Mouse (Mus musculus) small intestine, adult 2 months (tissue): Measurements from ENCODE around the gene Sgpp1.

Experiments
- CTCF ChIP-seq: fragments of 200-500 bp; IDR thresholded peaks from 2 replicates; pipeline ENCODE4 v1.5.1; 2012; ENCODE audit warnings: low read depth, mild to moderate bottlenecking, control low read depth, inconsistent platforms, low read length, moderate library complexity, mixed read lengths; ENCODE audit not compliant: insufficient replicate concordance, insufficient read length; ENCODE audit errors: extremely low read depth
- POLR2A ChIP-seq: fragments of 200-500 bp; IDR thresholded peaks from 2 replicates; pipeline ENCODE4 v1.6.1; 2012; ENCODE audit warnings: low read depth, mild to moderate bottlenecking, control low read depth, inconsistent platforms, low read length, moderate library complexity

DNA sequence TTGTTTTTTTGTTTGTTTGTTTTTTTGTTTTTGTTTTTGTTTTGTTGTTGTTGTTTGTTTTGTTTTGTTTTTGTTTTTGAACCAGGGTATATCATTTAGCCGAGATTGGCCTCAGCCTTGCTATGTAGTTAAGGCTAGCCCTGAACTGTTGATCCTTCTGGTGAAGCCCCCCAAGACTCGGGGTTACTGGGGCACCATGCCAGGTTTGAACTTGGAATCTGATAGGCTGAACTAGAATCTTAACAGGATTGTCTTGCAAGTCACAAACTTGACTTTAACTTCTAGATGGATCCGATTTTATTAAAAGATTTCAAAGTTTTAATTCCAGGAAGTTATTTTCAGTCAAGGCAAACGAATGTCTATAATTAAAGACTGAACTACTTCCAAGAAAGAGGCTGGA, 767 bp upstream of the Sgpp1 start:
- TF ChIP-seq POLR2A: no peak
- no peak for TF ChIP-seq CTCF
